Mouse (Mus musculus): Measurements from ENCODE around the gene Ppp1r13l.

The Ppp1r13l gene

DNA sequence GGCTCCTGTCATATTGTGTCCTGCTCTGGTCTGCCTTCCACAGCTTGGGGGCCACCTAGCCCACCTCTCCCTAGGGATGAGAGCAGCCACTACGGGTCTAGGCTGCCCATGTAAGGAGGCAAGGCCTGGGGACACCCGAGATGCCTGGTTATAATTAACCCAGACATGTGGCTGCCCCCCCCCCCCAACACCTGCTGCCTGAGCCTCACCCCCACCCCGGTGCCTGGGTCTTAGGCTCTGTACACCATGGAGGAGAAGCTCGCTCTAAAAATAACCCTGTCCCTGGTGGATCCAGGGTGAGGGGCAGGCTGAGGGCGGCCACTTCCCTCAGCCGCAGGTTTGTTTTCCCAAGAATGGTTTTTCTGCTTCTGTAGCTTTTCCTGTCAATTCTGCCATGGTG is 50.2 kb downstream of the Ppp1r13l start:
- in situ Hi-C loops (cut with MboI, MseI) = loop anchor here in 1 of 2 experiments (10.0 kb wide), 1 partner anchor 525 kb away; no protein-coding TSS in a partner anchor

DNA sequence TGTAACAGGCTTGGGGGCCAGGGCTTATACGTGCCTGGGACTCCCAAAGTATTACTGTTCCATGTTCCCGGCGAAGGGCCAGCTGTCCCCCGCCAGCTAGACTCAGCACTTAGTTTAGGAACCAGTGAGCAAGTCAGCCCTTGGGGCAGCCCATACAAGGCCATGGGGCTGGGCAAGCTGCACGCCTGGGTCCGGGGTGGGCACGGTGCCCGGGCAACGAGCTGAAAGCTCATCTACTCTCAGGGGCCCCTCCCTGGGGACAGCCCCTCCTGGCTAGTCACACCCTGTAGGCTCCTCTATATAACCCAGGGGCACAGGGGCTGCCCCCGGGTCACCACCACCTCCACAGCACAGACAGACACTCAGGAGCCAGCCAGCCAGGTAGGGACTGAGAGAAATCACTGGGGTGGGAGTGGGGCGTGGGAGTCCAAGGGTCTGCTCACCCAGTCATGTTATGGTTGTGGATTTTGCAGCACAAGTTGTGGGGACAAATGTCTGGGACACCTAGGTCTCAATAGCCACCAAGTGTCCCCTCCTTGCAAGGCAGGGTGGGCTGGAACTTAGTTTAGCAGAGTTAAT is 51.3 kb downstream of the Ppp1r13l start:
- in situ Hi-C loops (cut with MboI, MseI) = no loop called here

GRCm38 (mm10) chr7:19411783-19412182 is 52.2 kb downstream of the Ppp1r13l start:
- in situ Hi-C loops (cut with MboI, MseI) = no loop called here

- in situ Hi-C loops (cut with MboI, MseI) = no loop called here
Measured at GRCm38 (mm10) chr7:19413525-19413924, 54.0 kb downstream of the Ppp1r13l start.

- in situ Hi-C loops (cut with MboI, MseI) = no loop called here
Measured at GRCm38 (mm10) chr7:19416590-19416989, 57.0 kb downstream of the Ppp1r13l start.

GRCm38 (mm10) chr7:19420121-19420520 is 60.6 kb downstream of the Ppp1r13l start:
- in situ Hi-C loops (cut with MboI, MseI) = no loop called here

DNA sequence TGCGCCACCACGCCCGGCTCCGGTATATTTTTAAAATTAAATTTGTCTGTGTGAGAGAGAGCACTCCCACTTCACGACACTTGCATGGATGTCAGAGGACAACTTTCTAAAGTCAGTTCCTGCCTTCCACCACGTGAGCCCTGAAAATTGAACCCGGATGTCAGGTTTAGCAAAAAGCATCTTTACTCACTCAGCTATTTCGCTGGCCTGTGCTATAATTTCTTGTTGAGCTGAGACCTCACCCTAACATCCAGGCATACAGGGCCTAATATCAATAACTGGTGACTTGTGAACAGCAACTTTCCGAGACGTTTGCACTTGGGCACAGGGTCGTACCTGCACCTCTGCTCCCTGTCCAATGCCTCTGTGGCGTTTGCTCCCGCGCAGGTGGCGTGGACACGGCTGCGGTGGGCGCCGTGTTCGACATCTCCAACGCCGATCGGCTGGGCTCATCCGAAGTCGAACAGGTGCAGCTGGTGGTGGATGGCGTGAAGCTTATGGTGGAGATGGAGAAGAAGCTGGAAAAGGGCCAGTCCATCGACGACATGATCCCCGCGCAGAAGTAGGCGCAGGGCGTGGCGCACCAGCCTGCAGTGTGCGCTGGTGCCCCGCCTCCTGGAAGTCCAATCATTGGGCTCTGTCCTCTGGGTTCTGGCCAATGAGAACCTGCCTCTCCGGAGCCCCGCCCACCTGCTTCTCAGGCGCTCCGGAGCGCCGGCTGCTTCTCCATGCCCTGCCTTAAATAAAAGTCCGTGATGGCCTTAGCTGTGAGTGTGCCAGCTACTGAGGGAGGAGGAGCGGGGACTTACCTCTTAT is 61.5 kb downstream of the Ppp1r13l start:
- in situ Hi-C loops (cut with MboI, MseI) = no loop called here

GRCm38 (mm10) chr7:19423083-19423482 is 63.5 kb downstream of the Ppp1r13l start:
- in situ Hi-C loops (cut with MboI, MseI) = no loop called here

GRCm38 (mm10) chr7:19424051-19424450 is 64.5 kb downstream of the Ppp1r13l start:
- in situ Hi-C loops (cut with MboI, MseI) = no loop called here

DNA sequence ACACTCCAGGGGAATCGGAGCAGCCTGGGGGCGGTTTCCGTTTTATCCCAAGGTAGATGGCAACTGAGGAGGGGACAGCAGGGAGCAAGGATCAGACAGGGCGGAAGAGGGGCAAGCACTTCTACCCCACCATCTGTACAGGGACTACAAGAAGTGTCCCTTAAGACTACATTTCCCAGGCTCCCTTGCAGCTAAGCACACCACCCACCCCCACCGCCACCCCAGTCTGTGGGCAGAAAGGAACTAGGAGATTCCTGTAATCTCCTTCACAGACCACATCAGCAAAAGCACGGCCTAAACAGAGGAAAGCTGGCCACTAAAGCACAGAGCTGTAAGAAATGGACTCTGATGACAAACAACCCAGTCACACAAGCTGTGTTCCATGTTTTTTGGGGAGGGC is 66.8 kb downstream of the Ppp1r13l start:
- in situ Hi-C loops (cut with MboI, MseI) = no loop called here

GRCm38 (mm10) chr7:19426888-19427287 is 67.3 kb downstream of the Ppp1r13l start:
- in situ Hi-C loops (cut with MboI, MseI) = no loop called here
